Mouse (Mus musculus) liver, embryonic 13.5 days (tissue): Measurements from ENCODE around the gene Apol9b. TPM values are rescaled to one million over a fixed set of nuclear protein-coding genes. Genes with fewer than 3 reads are reported as not detected.
A peak's percentile ranks its signal among the peaks of the same experiment; 100 is the strongest.
"Not testable (repeated sequence)": the region's sequence is repeated elsewhere in the genome, so short reads cannot be mapped to it uniquely, and the experiment has no call there.

Experiments used
- ATAC-seq: fragments of 200-750 bp; cut with Nextera tagmentation; 2 replicates; pipeline ENCODE4 v1.8.0; 2017; ENCODE audit warnings: low read depth, mild to moderate bottlenecking, moderate number of reproducible peaks, moderate library complexity
- DNase-seq: peaks from one replicate; pipeline ENCODE4 v3.0.0; 2022
- H3K27ac ChIP-seq: fragments of 300-500 bp; sonication (generic); 2 replicates; pipeline ENCODE4 v1.5.1; 2015; ENCODE audit warnings: moderate library complexity, mild to moderate bottlenecking, inconsistent platforms
- H3K27me3 ChIP-seq: fragments of 300-500 bp; sonication (generic); 2 replicates; pipeline ENCODE4 v1.6.1; 2015; ENCODE audit warnings: mild to moderate bottlenecking, inconsistent platforms
- H3K36me3 ChIP-seq: fragments of 300-500 bp; sonication (generic); 2 replicates; pipeline ENCODE4 v1.6.1; 2015; ENCODE audit warnings: mild to moderate bottlenecking, inconsistent platforms
- H3K4me1 ChIP-seq: fragments of 300-500 bp; sonication (generic); replicated peaks from 2 replicates; pipeline ENCODE4 v1.6.1; 2015; ENCODE audit warnings: inconsistent platforms
- H3K4me2 ChIP-seq: fragments of 300-500 bp; sonication (generic); 2 replicates; pipeline ENCODE4 v1.6.1; 2015; ENCODE audit warnings: inconsistent platforms, mild to moderate bottlenecking, moderate library complexity
- H3K4me3 ChIP-seq: fragments of 300-500 bp; sonication (generic); replicated peaks from 2 replicates; pipeline ENCODE4 v1.5.1; 2015; ENCODE audit warnings: mild to moderate bottlenecking, inconsistent platforms
- H3K9ac ChIP-seq: fragments of 300-500 bp; sonication (generic); 2 replicates; pipeline ENCODE4 v1.6.1; 2015; ENCODE audit warnings: mild to moderate bottlenecking, inconsistent platforms
- H3K9me3 ChIP-seq: fragments of 300-500 bp; sonication (generic); replicated peaks from 2 replicates; pipeline ENCODE4 v1.6.1; 2016; ENCODE audit warnings: inconsistent platforms
- WGBS: fragments of 180-500 bp; shearing (Covaris S2); methylation state at CpG from one replicate; pipeline ENCODE4 v1.1.7; 2015; ENCODE audit not compliant: insufficient replicate concordance; 5-methylcytosine and 5-hydroxymethylcytosine counted together
- polyA plus RNA-seq: library from polyadenylated mRNA; unstranded; fragments of >200 nt; fragmentation: Nextera tagmentation; extraction: Ambion mirVana; gene quantifications from 2 replicates; pipeline ENCODE4 v1.2.1, GENCODE M21; 2015

Apol9b gene
- polyA plus RNA-seq = not detected in 2 replicates

- H3K27ac ChIP-seq, ATAC-seq, H3K9me3 ChIP-seq, H3K4me3 ChIP-seq, DNase-seq, H3K4me2 ChIP-seq, H3K36me3 ChIP-seq, H3K9ac ChIP-seq, H3K27me3 ChIP-seq, H3K4me1 ChIP-seq: not testable (repeated sequence)
- WGBS = 54% methylated on average over 1 of the region's 4 CpGs
Measured at GRCm38 (mm10) chr15:77728739-77729138, at the start of gene Apol9b. Apol9b (plus strand) TSS chr15:77729039.

- not testable (repeated sequence) for H3K4me2 ChIP-seq
- 13% methylated on average over 11 of the region's 11 CpGs for WGBS
Measured at GRCm38 (mm10) chr15:77683944-77684343, 44.9 kb upstream of the Apol9b start.

GRCm38 (mm10) chr15:77691532-77692311 lies 37.1 kb upstream of the Apol9b start:
- not testable (repeated sequence) for DNase-seq, H3K9ac ChIP-seq, H3K4me2 ChIP-seq

More at GRCm38 (mm10) chr15:77683944-77684343, 44.9 kb upstream of the Apol9b start:
- not testable (repeated sequence) for H3K27ac ChIP-seq, H3K9ac ChIP-seq, H3K27me3 ChIP-seq, H3K4me3 ChIP-seq, H3K4me1 ChIP-seq, H3K36me3 ChIP-seq, ATAC-seq, H3K9me3 ChIP-seq
- peak; percentile 10 for DNase-seq

GRCm38 (mm10) chr15:77694687-77695295 lies 34.0 kb upstream of the Apol9b start:
- not testable (repeated sequence) for ATAC-seq, H3K4me1 ChIP-seq, H3K27me3 ChIP-seq, H3K9ac ChIP-seq, H3K4me2 ChIP-seq, H3K27ac ChIP-seq, H3K36me3 ChIP-seq, H3K9me3 ChIP-seq, H3K4me3 ChIP-seq
- 25% methylated on average over 11 of the region's 15 CpGs for WGBS
- DNase-seq = peak; percentile 6

More at GRCm38 (mm10) chr15:77691532-77692311, 37.1 kb upstream of the Apol9b start:
- H3K27ac ChIP-seq, H3K4me3 ChIP-seq, ATAC-seq, H3K27me3 ChIP-seq, H3K4me1 ChIP-seq, H3K9me3 ChIP-seq, H3K36me3 ChIP-seq: not testable (repeated sequence)
- WGBS = 10% methylated on average over 19 of the region's 20 CpGs

- not testable (repeated sequence) for H3K9me3 ChIP-seq, H3K36me3 ChIP-seq, H3K27ac ChIP-seq, DNase-seq, ATAC-seq, H3K9ac ChIP-seq, H3K4me2 ChIP-seq, H3K4me3 ChIP-seq, H3K27me3 ChIP-seq, H3K4me1 ChIP-seq
- WGBS = 36% methylated on average over 4 of the region's 4 CpGs
Measured at GRCm38 (mm10) chr15:77698656-77699055, 30.2 kb upstream of the Apol9b start, which contains the start of gene Apol7e. Apol7e (plus strand) TSS chr15:77698857.

- not testable (repeated sequence) for H3K4me2 ChIP-seq, H3K27me3 ChIP-seq, H3K4me3 ChIP-seq, DNase-seq, H3K27ac ChIP-seq, H3K36me3 ChIP-seq, ATAC-seq, H3K9me3 ChIP-seq, H3K4me1 ChIP-seq, H3K9ac ChIP-seq
- WGBS = 81% methylated on average over 3 of the region's 3 CpGs
Measured at GRCm38 (mm10) chr15:77705306-77705705, 23.5 kb upstream of the Apol9b start.

GRCm38 (mm10) chr15:77708936-77709335 lies 19.9 kb upstream of the Apol9b start:
- H3K36me3 ChIP-seq, H3K9ac ChIP-seq, H3K4me1 ChIP-seq, DNase-seq, H3K9me3 ChIP-seq, H3K4me2 ChIP-seq, H3K4me3 ChIP-seq, ATAC-seq, H3K27ac ChIP-seq, H3K27me3 ChIP-seq: not testable (repeated sequence)
- 50% methylated on average over 1 of the region's 1 CpGs for WGBS

- not testable (repeated sequence) for H3K4me1 ChIP-seq, ATAC-seq, H3K36me3 ChIP-seq, H3K9ac ChIP-seq, H3K4me3 ChIP-seq, H3K27me3 ChIP-seq, H3K4me2 ChIP-seq, H3K27ac ChIP-seq, DNase-seq, H3K9me3 ChIP-seq
- 61% methylated on average over 2 of the region's 6 CpGs for WGBS
Measured at GRCm38 (mm10) chr15:77718240-77718639, 10.6 kb upstream of the Apol9b start.

GRCm38 (mm10) chr15:77721509-77721908 lies 7.3 kb upstream of the Apol9b start:
- not testable (repeated sequence) for H3K4me3 ChIP-seq, DNase-seq, H3K27ac ChIP-seq, H3K4me1 ChIP-seq, H3K4me2 ChIP-seq, ATAC-seq, H3K27me3 ChIP-seq, H3K36me3 ChIP-seq, H3K9me3 ChIP-seq, H3K9ac ChIP-seq
- no CpG with 5 or more reads among the region's 3 CpGs for WGBS

GRCm38 (mm10) chr15:77724208-77724911 lies 4.5 kb upstream of the Apol9b start:
- not testable (repeated sequence) for DNase-seq, H3K27me3 ChIP-seq, H3K9me3 ChIP-seq, H3K9ac ChIP-seq, H3K27ac ChIP-seq, H3K36me3 ChIP-seq, H3K4me2 ChIP-seq, H3K4me3 ChIP-seq, ATAC-seq, H3K4me1 ChIP-seq
- 17% methylated on average over 3 of the region's 10 CpGs for WGBS

GRCm38 (mm10) chr15:77725393-77726020 lies 3.3 kb upstream of the Apol9b start:
- not testable (repeated sequence) for H3K27me3 ChIP-seq, H3K36me3 ChIP-seq, H3K9me3 ChIP-seq, H3K4me1 ChIP-seq, H3K4me3 ChIP-seq, H3K4me2 ChIP-seq, DNase-seq, H3K9ac ChIP-seq, ATAC-seq, H3K27ac ChIP-seq
- WGBS = 53% methylated on average over 6 of the region's 6 CpGs
